Mouse (Mus musculus) brown adipose tissue, adult 24 weeks (tissue): ENCODE results near the gene Plekhm1. TPM values are rescaled to one million over a fixed set of nuclear protein-coding genes. Genes with fewer than 3 reads are reported as not detected.

ENCODE experiments used
- H3K27ac ChIP-seq: fragments of 200-500 bp; replicated peaks from 2 replicates; pipeline ENCODE4 v1.5.1; 2012; ENCODE audit warnings: low read depth, mild to moderate bottlenecking, low read length
- H3K4me1 ChIP-seq: fragments of 200-500 bp; 2 replicates; pipeline ENCODE4 v1.6.1; 2012; ENCODE audit warnings: low read length, mixed read lengths; ENCODE audit not compliant: control insufficient read depth, insufficient read depth, insufficient read length
- H3K4me3 ChIP-seq: fragments of 200-500 bp; 2 replicates; pipeline ENCODE4 v1.5.1; 2012; ENCODE audit warnings: low read depth, mild to moderate bottlenecking, low read length, moderate library complexity; ENCODE audit not compliant: insufficient read depth
- polyA plus RNA-seq: library from polyadenylated mRNA; stranded (reverse); fragments of >200 nt; gene quantifications from 2 replicates; pipeline ENCODE4 v1.2.4, GENCODE M21; 2012; ENCODE audit not compliant: missing spikeins, insufficient read depth, insufficient read length

The Plekhm1 gene
- polyA plus RNA-seq, 1 experiment, result 13.4 TPM

GRCm38 (mm10) chr11:103346236-103346635 is 66.3 kb downstream of the Plekhm1 start:
- H3K4me1 ChIP-seq, result peaks cover 27% of the 10 kb centered on the region
- no peak overlapping the region for H3K4me3 ChIP-seq
- peak overlapping the region; percentile 0; the same call in 1 of the 2 replicates for H3K27ac ChIP-seq

GRCm38 (mm10) chr11:103345408-103346091 is 66.9 kb downstream of the Plekhm1 start:
- H3K4me3 ChIP-seq, result no peak overlapping the region
- H3K4me1 ChIP-seq, result peaks cover 27% of the 10 kb centered on the region
- H3K27ac ChIP-seq, result no peak overlapping the region

DNA sequence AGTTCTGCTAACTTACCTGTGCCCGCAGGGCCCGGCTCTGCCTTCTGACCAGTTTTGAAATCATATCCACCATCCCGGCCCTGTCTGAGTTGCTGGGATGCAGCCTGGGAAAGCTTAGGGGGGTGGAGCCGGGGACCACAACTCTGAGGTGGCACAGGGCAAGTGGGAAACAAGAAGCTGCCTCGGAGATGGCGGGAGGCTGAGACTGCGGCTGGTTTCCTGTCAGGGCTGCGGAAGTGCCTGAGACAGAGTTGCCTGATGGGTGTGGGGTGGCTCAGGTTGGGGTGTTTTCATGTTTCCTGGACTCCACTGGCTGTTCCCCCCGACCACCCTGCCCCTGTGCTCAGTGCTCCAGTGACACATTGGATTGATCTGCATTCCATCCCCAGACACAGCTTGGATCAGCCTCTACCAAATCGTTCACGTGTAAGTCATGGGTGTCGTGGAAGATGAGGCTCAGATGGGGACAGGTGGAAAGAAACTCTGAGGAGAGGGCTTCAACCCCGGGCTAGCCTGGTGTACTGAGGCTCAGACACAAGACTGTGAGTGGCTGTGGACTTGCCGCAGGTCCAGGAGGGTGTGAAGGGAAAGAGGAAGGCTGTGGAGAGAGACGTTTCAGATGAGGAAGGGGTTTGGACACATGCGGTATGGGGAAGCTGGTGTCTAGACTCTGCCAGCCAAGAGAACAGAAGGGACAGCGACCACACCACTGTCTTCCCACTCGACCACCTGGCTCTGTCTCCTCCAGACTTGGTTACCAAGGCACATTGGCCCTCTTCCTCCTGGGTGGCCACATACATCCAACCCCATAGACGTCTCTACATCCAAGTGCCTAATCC is 67.8 kb downstream of the Plekhm1 start:
- Histone ChIP-seq H3K4me3 (0 out of 2 replicates have a peak overlapping the region, but pooled peaks have one; percentile 10), H3K4me1 (peaks cover 27% of the 10 kb centered on the region), H3K27ac (no peak overlapping the region)

DNA sequence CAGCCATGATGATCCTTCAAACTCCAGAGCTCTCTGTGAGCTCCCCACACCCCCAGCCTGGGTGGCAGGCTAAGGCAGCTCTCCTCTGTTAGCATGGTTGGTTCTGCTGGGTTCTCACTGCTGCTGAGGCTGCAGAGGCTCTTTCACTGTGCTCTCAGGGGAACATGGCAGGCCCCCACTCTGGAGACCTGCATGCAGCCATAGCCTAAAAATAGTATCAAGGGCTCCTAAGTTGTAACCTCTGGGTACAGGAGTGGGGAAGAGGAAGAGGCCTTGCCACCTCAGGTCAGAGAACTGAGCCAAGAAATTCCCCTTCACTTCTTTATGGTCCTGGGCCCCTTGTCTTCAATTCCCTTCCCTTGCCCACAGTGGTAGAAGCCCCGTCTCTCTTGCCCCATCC is 68.6 kb downstream of the Plekhm1 start:
- Histone ChIP-seq H3K4me3 (no peak overlapping the region), H3K4me1 (peaks cover 25% of the 10 kb centered on the region), H3K27ac (no peak overlapping the region)

GRCm38 (mm10) chr11:103343063-103343462 is 69.4 kb downstream of the Plekhm1 start:
- no peak overlapping the region for H3K27ac ChIP-seq
- no peak overlapping the region for H3K4me3 ChIP-seq
- peaks cover 25% of the 10 kb centered on the region for H3K4me1 ChIP-seq

GRCm38 (mm10) chr11:103340677-103341076 is 71.8 kb downstream of the Plekhm1 start:
- no peak overlapping the region for H3K27ac ChIP-seq
- H3K4me3 ChIP-seq, result no peak overlapping the region
- H3K4me1 ChIP-seq, result peaks cover 10% of the 10 kb centered on the region; the same call in 1 of the 2 replicates

DNA sequence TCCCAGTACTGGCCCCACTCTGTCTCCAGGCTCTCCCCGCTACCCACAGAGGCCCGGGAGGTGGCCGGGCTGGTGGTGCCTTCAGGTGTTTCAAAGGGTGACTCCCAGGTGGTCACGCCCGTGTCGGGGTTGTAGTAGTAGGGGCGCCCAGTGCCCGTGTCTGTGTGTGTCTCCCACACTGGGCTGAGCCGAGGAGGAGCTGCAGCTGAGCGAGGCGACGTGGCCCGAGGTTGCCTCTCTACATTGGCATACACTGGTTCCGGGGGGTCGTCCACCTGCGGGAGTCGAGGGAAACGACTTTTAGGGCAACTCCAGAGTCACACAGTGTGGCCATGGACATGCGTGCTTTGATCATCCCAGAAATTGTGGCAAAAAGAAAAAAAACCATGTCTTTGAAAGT is 72.4 kb downstream of the Plekhm1 start:
- Histone ChIP-seq H3K27ac (no peak overlapping the region), H3K4me3 (no peak overlapping the region), H3K4me1 (peaks cover 9% of the 10 kb centered on the region; the same call in 1 of the 2 replicates)

- H3K27ac ChIP-seq, result no peak overlapping the region
- peaks cover 6% of the 10 kb centered on the region; the same call in 1 of the 2 replicates for H3K4me1 ChIP-seq
- no peak overlapping the region for H3K4me3 ChIP-seq
Observed at GRCm38 (mm10) chr11:103339414-103340119, 72.9 kb downstream of the Plekhm1 start.

DNA sequence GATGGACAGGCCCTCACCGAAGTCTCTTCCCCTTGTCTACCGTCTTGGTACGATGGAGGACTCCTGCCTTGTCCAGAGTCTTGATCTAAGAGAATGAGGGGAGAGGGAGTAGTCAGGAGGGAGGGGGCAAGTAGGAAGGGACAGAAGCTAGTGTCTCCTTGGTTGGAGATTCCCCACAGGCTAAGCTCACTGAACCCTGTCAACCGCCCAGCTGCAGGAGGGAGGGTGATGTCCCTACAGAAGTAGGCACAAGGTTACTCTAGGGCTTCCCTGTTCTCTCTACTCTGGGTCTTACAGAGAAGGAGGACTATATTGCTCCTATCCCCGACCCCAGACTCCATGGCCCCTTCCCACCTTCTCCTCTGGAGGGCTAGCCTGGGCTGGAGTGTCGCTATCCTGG is 73.8 kb downstream of the Plekhm1 start:
- H3K4me1 ChIP-seq, result peaks cover 3% of the 10 kb centered on the region; the same call in 1 of the 2 replicates
- H3K27ac ChIP-seq, result no peak overlapping the region
- no peak overlapping the region for H3K4me3 ChIP-seq

- H3K27ac ChIP-seq, result no peak overlapping the region
- no peaks in the 10 kb centered on the region; the same call in 1 of the 2 replicates for H3K4me1 ChIP-seq
- H3K4me3 ChIP-seq, result no peak overlapping the region
Observed at GRCm38 (mm10) chr11:103338119-103338518, 74.4 kb downstream of the Plekhm1 start.

DNA sequence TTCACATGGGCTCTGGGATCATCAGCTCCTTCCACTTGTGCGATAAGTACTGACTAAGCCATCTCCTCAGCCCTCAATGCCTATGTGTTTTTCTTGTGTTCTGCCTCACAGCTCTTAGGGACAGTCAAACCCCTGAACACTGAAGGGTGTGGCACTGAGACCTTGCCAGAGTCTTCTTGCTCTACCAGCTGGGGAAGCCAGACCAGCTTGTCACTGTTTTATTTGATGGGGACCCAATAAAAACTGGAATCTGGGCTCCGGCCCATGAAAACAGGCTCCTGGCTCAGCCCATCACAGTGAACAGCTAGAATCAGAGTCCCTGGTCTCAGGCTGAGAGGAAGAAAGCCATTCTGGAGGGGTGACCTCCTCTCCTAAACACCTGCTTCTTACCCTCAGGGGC is 75.3 kb downstream of the Plekhm1 start:
- Histone ChIP-seq H3K4me1 (no peaks in the 10 kb centered on the region), H3K4me3 (no peak overlapping the region), H3K27ac (no peak overlapping the region)

DNA sequence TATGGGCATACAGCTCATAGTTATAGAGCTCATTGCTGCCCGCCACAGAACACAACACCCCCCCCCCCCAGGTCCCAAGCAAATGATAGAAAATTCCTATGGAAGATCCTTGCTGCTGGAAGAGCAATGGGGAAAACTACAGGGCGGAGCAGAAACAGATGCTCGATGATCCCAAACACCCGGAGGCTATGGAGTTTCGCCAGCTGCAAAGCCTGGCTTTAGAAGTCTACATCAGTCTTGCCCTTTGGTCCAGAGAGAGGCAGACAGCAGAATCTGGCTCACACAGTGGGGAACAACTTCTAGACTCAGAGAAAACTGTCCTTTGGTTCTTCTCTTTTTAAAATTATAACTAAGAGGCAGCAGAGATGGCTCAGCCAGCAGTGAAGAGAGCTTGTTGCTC is 76.9 kb downstream of the Plekhm1 start:
- H3K4me1 ChIP-seq, result no peaks in the 10 kb centered on the region
- no peak overlapping the region for H3K27ac ChIP-seq
- no peak overlapping the region for H3K4me3 ChIP-seq

DNA sequence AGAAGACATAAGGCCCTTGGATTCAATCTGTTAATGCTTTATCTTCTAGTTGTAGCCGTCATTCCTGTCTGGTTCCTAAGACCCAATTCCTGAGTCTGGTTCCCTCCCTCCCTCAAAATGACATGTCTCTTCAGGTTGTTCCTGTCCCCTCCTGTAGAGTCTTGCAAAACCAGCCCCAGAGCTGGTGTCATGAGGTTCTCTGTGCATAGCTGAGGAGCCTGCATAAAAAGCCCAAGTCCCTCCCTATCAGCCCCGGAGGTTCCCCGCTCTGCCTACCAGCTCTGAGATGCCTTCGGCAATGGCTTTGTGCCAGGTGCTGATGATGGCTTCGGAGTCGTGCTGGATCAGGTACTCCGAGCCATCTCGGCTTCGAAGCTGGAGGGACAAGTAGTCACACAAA is 77.6 kb downstream of the Plekhm1 start:
- no peaks in the 10 kb centered on the region for H3K4me1 ChIP-seq
- H3K27ac ChIP-seq, result no peak overlapping the region
- H3K4me3 ChIP-seq, result no peak overlapping the region

GRCm38 (mm10) chr11:103333719-103334398 is 78.6 kb downstream of the Plekhm1 start:
- no peak overlapping the region for H3K27ac ChIP-seq
- no peak overlapping the region for H3K4me3 ChIP-seq
- no peaks in the 10 kb centered on the region for H3K4me1 ChIP-seq
